Mouse (Mus musculus) gastrocnemius, postnatal 25 days (tissue): ENCODE data around the gene Tns3. TPM values are rescaled to one million over a fixed set of nuclear protein-coding genes. Genes with fewer than 3 reads are reported as not detected.

Experiments used
- DNase-seq: peaks from one replicate; pipeline ENCODE4 v3.0.0; 2022
- total RNA-seq, 2 experiments: library from RNA; stranded (reverse); gene quantifications; 1 replicate in 1 of 2; 2 replicates in 1 of 2; pipeline ENCODE4 v1.2.3; 2021

Gene Tns3
- total RNA-seq, 2 experiments from 2014 or later, result 6.6 to 7.1 TPM

DNA sequence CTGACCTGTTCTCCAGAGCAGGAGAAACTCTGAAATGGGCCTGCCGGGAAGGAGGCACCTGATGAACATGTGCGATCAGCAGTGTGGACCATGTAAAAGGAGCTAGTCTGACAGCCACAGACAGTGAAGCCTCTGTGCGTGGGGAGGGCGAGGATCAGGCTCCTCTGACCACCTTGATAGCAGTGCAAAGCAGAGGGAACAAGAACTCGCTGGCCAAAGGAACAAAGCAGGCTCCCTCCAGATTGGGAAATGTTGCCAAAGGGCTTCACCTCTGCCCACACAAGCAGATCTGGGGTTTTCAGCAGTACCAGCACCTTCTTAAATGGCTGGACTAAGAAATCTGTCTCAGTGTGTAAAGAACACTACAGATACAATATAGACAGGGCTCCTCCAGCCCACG, 229.2 kb downstream of the Tns3 start:
- DNase-seq, result no peak

- DNase-seq, result no peak
These were observed 230.0 kb downstream of the Tns3 start for GRCm38 (mm10) chr11:8434366-8434765.

GRCm38 (mm10) chr11:8433443-8433842, 230.9 kb downstream of the Tns3 start:
- no peak for DNase-seq

GRCm38 (mm10) chr11:8432941-8433340, 231.4 kb downstream of the Tns3 start:
- no peak for DNase-seq

DNA sequence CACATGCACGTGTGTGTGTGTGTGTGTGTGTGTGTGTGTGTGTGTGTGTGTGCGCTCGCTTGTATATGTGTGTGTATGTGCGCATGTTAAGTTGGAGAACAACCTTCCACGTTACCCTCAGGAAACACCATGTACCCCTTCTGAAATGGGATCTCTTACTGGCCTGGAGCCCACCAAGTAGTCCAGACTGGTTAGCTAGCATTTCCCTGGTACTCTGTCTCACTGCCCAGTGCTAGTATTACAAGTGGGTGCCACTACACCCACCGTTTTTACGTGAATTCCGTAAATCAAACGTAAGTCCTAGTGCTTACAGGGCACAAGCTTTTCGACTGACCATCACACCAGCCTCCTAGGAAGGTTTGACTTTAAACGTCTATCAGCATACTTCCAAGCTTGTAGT, 236.7 kb downstream of the Tns3 start:
- DNase-seq, result no peak

DNA sequence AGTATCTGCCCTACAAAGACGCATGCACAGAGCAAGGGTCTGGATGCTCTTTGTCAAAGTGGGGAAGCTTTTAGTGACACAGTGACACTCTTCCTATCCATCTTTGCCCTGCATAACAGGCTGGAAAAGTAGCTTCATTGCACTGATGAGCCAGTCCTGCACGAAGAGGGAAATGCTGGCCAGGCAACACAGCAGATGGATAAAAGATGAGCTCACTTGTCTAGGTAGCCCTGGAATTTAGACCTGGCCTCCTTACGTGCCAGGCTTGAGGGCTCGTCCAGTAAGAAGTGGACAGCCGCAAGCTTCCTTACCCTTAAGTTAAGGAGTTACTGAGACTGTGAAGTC, 239.1 kb downstream of the Tns3 start:
- no peak for DNase-seq

DNA sequence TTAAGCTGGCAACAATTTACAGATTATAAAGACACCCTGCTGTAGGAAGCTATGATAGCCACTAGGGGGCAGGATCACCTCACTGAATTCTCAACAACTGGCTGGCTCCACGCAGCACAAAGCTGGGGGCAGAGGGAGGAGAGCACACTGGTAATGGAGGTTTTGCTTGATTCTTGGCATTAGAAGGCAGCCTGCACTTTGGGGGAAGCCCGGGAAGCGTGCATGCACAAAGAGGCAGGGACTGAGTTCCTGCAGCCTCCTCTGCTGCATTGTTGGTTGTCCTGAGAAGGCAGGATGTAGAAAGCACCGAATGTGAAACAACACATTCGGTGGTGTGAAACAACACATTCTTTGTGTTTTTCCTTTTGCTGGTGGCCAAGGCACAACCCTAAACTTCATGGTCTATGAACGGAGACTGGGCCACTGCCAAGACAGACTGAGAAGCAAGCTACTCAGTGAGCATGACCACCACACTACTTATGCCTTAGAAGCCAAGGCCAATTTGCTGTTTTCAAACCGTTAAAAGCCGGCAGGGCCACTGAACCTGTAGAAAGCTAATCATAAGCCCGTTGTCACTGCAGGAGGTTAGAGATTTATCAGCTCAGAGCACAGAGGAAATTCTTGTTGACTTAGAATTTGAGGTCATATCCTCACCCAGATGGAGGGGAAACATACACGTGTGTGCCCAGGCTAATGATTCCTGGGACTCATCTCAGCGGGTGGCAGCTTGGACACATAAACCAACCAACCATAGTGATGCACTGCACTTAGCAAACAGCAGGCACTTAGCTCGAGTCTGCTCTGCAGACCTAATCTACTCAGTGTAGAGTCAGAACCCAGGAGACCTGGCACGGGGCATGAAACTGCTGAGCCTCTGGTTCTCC, 239.8 kb downstream of the Tns3 start:
- DNase-seq, result peak; percentile 47

- DNase-seq, result peak; percentile 41
These were observed 259.0 kb downstream of the Tns3 start for GRCm38 (mm10) chr11:8405225-8405899.

GRCm38 (mm10) chr11:8401328-8401727, 263.0 kb downstream of the Tns3 start:
- DNase-seq, result no peak

DNA sequence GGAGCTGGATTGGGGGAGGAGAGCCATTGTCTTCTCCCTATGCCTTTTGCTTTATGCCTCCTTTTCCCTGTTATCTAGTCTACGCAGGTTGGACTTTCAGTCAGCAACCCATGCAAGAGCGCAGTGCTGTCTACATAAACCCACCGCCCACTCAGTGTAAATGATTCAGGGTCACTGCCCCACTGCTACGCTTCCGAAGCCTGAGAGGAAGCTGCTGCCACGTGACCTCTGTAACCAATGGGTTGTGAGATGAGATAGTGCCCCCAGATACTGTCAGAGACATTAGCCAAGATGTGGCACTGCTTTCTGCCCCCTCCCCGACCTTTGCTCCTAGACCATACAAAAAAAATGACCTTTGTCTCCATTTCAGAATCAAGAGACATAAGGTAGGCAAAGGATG, 268.0 kb downstream of the Tns3 start:
- no peak for DNase-seq

GRCm38 (mm10) chr11:8391564-8391963, 272.8 kb downstream of the Tns3 start:
- DNase-seq, result no peak

- DNase-seq, result peak; percentile 29
These were observed 278.4 kb downstream of the Tns3 start for GRCm38 (mm10) chr11:8385891-8386405.
